Mouse (Mus musculus) lung, embryonic 15.5 days (tissue): ENCODE measurements around the gene Cpa4. TPM values are rescaled to one million over a fixed set of nuclear protein-coding genes. Genes with fewer than 3 reads are reported as not detected.

Experiments
- ATAC-seq: fragments of 200-750 bp; cut with Nextera tagmentation; 2 replicates; pipeline ENCODE4 v1.8.0; 2017; ENCODE audit warnings: moderate number of reproducible peaks, borderline replicate concordance; ENCODE audit not compliant: low FRiP score, low TSS enrichment; ENCODE audit errors: extremely low read depth
- H3K27ac ChIP-seq: fragments of 300-500 bp; sonication (generic); 2 replicates; pipeline ENCODE4 v1.5.1; 2015; ENCODE audit warnings: moderate library complexity, mild to moderate bottlenecking, inconsistent platforms
- H3K27me3 ChIP-seq: fragments of 300-500 bp; sonication (generic); 2 replicates; pipeline ENCODE4 v1.6.1; 2015; ENCODE audit warnings: inconsistent platforms
- H3K36me3 ChIP-seq: fragments of 300-500 bp; sonication (generic); 2 replicates; pipeline ENCODE4 v1.6.1; 2015; ENCODE audit warnings: inconsistent platforms
- H3K4me1 ChIP-seq: fragments of 300-500 bp; sonication (generic); 2 replicates; pipeline ENCODE4 v1.6.1; 2015; ENCODE audit warnings: inconsistent platforms
- H3K4me2 ChIP-seq: fragments of 300-500 bp; sonication (generic); 2 replicates; pipeline ENCODE4 v1.6.1; 2015; ENCODE audit warnings: inconsistent platforms, mild to moderate bottlenecking, moderate library complexity
- H3K4me3 ChIP-seq: fragments of 300-500 bp; sonication (generic); 2 replicates; pipeline ENCODE4 v1.5.1; 2015; ENCODE audit warnings: mild to moderate bottlenecking, inconsistent platforms
- H3K9ac ChIP-seq: fragments of 300-500 bp; sonication (generic); 2 replicates; pipeline ENCODE4 v1.6.1; 2015; ENCODE audit warnings: inconsistent platforms
- H3K9me3 ChIP-seq: fragments of 300-500 bp; sonication (generic); 2 replicates; pipeline ENCODE4 v1.6.1; 2016; ENCODE audit warnings: inconsistent platforms
- WGBS: fragments of 180-500 bp; shearing (Covaris S2); methylation state at CpG from one replicate; pipeline ENCODE4 v1.1.7; 2015; 5-methylcytosine and 5-hydroxymethylcytosine counted together
- polyA plus RNA-seq: library from polyadenylated mRNA; unstranded; fragments of >200 nt; fragmentation: Nextera tagmentation; extraction: Ambion mirVana; gene quantifications from 2 replicates; pipeline ENCODE4 v1.2.1, GENCODE M21; 2015

Gene Cpa4
- polyA plus RNA-seq: 0.13 and 0.15 TPM in 2 replicates

DNA sequence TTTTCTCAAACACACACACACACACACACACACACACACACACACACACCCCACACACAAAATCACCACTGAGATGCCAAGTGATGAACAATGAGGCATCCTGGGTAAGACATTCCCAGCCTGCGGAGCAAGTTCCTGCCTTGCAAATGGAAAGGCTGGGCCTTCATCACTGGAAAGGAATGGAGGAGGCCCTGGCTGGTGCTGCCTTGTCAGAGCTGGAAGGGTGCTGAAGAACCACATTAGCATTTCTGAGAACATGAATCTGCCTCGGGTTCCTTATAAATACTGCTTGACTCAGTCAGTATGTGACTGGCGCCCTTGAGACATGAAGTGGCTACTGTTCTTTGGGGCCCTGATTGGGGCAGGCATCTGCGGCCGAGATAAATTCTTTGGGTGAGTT is at the start of gene Cpa4:
Gene Cpa4 (plus strand): TSS at position 301 of the 400 bp plus-strand sequence.
- H3K4me3 ChIP-seq: no peak within 1 kb of the TSS
- peaks cover 6% of the 10 kb centered on the region for H3K4me1 ChIP-seq
- ATAC-seq: no peak
- H3K9ac ChIP-seq: no peak within 1 kb of the TSS
- H3K36me3 ChIP-seq: no peaks in the 10 kb centered on the region
- no peaks in the 10 kb centered on the region for H3K9me3 ChIP-seq
- H3K27me3 ChIP-seq: no peaks in the 10 kb centered on the region
- H3K27ac ChIP-seq: no peak within 1 kb of the TSS
- WGBS: 42% methylated on average over 5 of the region's 5 CpGs
- no peak within 1 kb of the TSS for H3K4me2 ChIP-seq

- no peak overlapping the region for H3K27ac ChIP-seq
- no peak overlapping the region for H3K4me2 ChIP-seq
- H3K9ac ChIP-seq: no peak overlapping the region
- H3K27me3 ChIP-seq: no peaks in the 10 kb centered on the region
- no peaks in the 10 kb centered on the region for H3K36me3 ChIP-seq
- no peak overlapping the region for H3K4me3 ChIP-seq
- WGBS: 63% methylated on average over 11 of the region's 11 CpGs
- ATAC-seq: no peak
- no peaks in the 10 kb centered on the region for H3K9me3 ChIP-seq
- no peaks in the 10 kb centered on the region for H3K4me1 ChIP-seq
Measured at GRCm38 (mm10) chr6:30520400-30520799, 47.8 kb upstream of the Cpa4 start.

DNA sequence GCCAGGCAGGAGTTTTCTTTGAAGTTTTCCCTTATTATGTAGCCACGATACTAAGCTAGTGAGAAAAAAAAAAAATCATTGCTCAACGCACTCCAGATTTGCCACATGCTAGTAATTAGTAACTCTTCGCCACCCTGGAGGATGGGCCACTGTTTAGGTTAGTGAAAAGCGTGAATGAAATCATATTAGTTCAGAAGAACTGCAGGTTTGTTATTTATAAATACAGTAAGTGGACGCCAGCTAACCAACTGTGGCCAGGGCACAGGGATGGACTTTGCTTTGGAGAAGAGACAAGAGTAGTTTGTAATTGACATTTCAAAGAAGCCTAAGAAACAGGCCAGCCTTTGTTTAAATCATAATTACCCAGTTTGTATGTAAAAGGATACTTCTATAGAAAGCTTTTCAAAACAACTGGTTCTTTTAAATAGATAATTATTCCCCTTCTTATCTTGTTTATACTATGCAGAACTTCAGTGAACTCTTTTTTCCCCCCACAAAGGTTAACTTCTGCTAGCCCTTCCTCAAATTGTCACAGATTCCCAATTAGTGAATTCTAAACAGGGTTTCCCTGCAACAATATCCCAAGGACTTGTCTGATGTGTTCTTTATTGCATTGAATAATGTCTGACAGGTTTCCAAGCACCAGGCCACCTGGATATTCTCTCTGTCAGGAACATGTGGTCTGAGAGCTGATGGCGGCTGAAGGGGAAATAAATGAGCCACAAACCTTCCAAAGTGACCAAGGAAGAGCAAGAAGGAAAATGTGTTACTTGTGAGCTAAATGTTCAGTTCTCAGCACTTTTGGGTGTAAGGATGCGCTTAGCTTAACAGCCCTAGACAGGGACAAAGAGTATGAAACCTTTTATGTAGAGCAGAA is 42.5 kb upstream of the Cpa4 start:
- Histone ChIP-seq H3K4me3 (no peak overlapping the region), H3K4me1 (peaks cover 22% of the 10 kb centered on the region), H3K9me3 (no peaks in the 10 kb centered on the region), H3K27me3 (no peaks in the 10 kb centered on the region), H3K27ac (peak overlapping the region; percentile 89), H3K4me2 (no peak overlapping the region), H3K36me3 (no peaks in the 10 kb centered on the region), H3K9ac (no peak overlapping the region)
- 50% methylated on average over 7 of the region's 7 CpGs for whole genome bisulfite sequencing
- no peak for ATAC-seq

GRCm38 (mm10) chr6:30526586-30527515 is 41.3 kb upstream of the Cpa4 start:
- WGBS: 19% methylated on average over 19 of the region's 19 CpGs
- Histone ChIP-seq H3K27ac (peak overlapping the region; percentile 89), H3K27me3 (no peaks in the 10 kb centered on the region), H3K4me3 (no peak overlapping the region), H3K9ac (peak overlapping the region; percentile 34; the same call in 1 of the 2 replicates), H3K4me1 (peaks cover 22% of the 10 kb centered on the region), H3K9me3 (no peaks in the 10 kb centered on the region), H3K4me2 (peak overlapping the region; percentile 30), H3K36me3 (no peaks in the 10 kb centered on the region)
- ATAC-seq: peak; percentile 21; the same call in 1 of the 2 replicates

GRCm38 (mm10) chr6:30528800-30529199 is 39.4 kb upstream of the Cpa4 start:
- WGBS: 17% methylated on average over 6 of the region's 6 CpGs

GRCm38 (mm10) chr6:30535340-30535739 is 32.8 kb upstream of the Cpa4 start:
- Histone ChIP-seq H3K9ac (no peak overlapping the region), H3K36me3 (no peaks in the 10 kb centered on the region), H3K4me1 (peaks cover 12% of the 10 kb centered on the region), H3K4me2 (no peak overlapping the region), H3K27me3 (no peaks in the 10 kb centered on the region), H3K4me3 (no peak overlapping the region), H3K9me3 (no peaks in the 10 kb centered on the region), H3K27ac (no peak overlapping the region)
- whole genome bisulfite sequencing: 52% methylated on average over 3 of the region's 3 CpGs
- no peak for ATAC-seq

More at GRCm38 (mm10) chr6:30528800-30529199, 39.4 kb upstream of the Cpa4 start:
- Histone ChIP-seq H3K36me3 (no peaks in the 10 kb centered on the region), H3K27me3 (no peaks in the 10 kb centered on the region), H3K9ac (no peak overlapping the region), H3K4me2 (no peak overlapping the region), H3K27ac (no peak overlapping the region), H3K4me1 (peaks cover 22% of the 10 kb centered on the region), H3K4me3 (no peak overlapping the region), H3K9me3 (no peaks in the 10 kb centered on the region)
- ATAC-seq: peak; percentile 65

DNA sequence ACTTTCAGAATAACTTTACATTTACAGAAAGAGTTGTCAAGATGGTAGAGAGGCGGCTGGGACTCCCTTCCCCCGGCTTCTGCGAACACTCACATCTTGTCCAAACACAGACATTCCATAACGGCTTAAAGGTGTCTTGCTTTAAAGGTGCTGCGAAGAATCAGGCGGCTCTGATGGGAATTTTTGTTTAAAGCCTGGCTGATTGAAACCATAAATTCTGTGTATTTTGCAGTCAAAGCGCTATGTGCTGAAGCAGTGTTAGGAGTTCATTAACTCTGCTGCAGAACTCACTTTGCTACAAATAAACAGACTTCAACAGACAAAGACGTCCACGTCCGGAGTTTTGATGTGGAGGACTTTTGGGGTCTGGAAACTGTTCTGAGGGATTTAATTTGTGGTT is 29.9 kb upstream of the Cpa4 start:
- H3K4me1 ChIP-seq: peaks cover 12% of the 10 kb centered on the region
- H3K4me2 ChIP-seq: no peak overlapping the region
- H3K27me3 ChIP-seq: no peaks in the 10 kb centered on the region
- no peak for ATAC-seq
- no peak overlapping the region for H3K9ac ChIP-seq
- no peaks in the 10 kb centered on the region for H3K36me3 ChIP-seq
- 19% methylated on average over 10 of the region's 10 CpGs for WGBS
- peak overlapping the region; percentile 7; the same call in 1 of the 2 replicates for H3K27ac ChIP-seq
- H3K4me3 ChIP-seq: no peak overlapping the region
- no peaks in the 10 kb centered on the region for H3K9me3 ChIP-seq

DNA sequence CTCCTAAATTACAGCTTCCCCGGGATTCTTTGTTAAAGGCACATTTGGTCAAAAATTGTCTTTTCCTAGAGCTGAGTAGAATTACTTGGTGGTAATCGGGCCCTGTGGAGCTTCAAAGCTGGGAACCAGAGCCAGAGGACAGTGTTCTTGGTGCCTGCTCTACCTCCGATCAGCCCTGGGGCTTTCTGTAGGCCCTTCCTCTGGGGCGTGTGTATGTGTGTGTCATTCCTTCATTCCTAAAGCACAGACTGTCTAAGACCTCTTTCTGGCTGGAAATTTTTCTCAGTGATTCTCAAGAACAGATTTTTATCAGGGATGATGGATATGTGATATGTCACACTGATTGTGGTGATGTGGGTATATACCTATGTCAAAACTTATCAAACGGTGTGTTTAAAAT is 29.4 kb upstream of the Cpa4 start:
- Histone ChIP-seq H3K9me3 (no peaks in the 10 kb centered on the region), H3K4me3 (no peak overlapping the region), H3K36me3 (no peaks in the 10 kb centered on the region), H3K27me3 (no peaks in the 10 kb centered on the region), H3K4me2 (no peak overlapping the region), H3K4me1 (peaks cover 15% of the 10 kb centered on the region), H3K9ac (no peak overlapping the region), H3K27ac (0 out of 2 replicates have a peak overlapping the region, but pooled peaks have one; percentile 7)
- no peak for ATAC-seq
- 48% methylated on average over 5 of the region's 5 CpGs for WGBS

DNA sequence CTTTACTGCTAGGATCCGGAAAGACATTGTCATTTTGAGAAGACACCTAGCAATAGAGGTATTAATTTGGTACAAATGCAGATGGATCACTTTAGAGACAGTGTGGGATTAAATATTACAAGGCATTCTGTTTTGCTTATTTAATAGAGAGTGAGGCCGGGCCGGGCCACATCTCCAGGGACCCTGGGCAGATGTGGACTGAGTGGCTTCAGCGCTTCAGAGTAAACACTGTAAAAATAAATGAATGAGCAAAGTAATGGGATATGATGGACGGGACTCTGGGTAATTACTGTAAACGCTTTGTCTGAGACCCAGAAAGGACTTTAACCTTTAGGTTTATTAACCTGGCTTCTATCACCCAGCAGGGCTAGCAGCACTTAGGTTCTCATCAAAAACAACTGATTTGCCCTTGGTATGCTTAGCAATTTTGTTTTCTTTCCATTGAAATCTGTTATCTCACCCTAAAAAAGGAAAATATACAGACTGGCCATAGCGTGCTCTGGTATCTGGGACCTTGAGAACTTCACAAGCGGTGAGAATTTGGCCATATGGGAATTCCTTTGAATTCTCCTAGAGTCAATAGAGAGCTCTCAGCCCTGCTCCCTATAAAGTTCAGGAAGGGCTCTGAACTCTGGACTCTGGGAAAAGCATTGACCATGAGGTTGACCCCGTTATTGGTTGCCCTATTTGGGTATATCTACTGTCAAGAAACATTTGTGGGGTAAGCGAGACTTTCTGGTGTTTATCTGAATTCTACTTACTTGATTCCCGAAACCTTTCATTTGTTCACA is 27.0 kb upstream of the Cpa4 start, which contains the start of gene Cpa2:
Gene Cpa2 (plus strand): TSS at position 574 of the 791 bp plus-strand sequence.
- Histone ChIP-seq H3K9ac (no peak within 1 kb of the TSS), H3K27me3 (no peaks in the 10 kb centered on the region), H3K36me3 (no peaks in the 10 kb centered on the region), H3K27ac (no peak within 1 kb of the TSS), H3K4me3 (no peak within 1 kb of the TSS), H3K9me3 (no peaks in the 10 kb centered on the region), H3K4me1 (peaks cover 18% of the 10 kb centered on the region), H3K4me2 (no peak within 1 kb of the TSS)
- 58% methylated on average over 11 of the region's 11 CpGs for WGBS
- ATAC-seq: no peak

DNA sequence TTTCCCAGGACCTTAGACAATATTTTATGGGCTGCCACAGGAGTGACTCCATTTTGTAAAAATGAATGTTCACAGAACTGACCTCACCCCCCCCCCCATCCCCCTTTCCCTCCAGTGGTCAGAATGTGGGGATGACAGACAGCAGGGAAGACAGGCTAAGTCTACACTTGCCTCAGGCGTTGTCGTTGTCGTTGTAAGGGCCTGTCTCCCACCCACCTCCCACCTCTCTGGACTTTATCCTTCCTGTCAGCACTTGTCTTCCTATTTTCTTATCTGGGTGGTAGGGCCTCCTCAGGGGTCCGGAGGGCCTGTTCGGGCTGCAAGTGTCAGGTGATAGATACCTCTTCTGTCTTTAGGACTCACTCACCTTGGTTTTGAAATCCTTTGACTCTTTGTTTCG is 25.9 kb upstream of the Cpa4 start:
- no peak for ATAC-seq
- 54% methylated on average over 6 of the region's 6 CpGs for WGBS
- Histone ChIP-seq H3K27ac (no peak overlapping the region), H3K27me3 (no peaks in the 10 kb centered on the region), H3K36me3 (no peaks in the 10 kb centered on the region), H3K9me3 (no peaks in the 10 kb centered on the region), H3K4me1 (peaks cover 26% of the 10 kb centered on the region), H3K4me3 (no peak overlapping the region), H3K9ac (no peak overlapping the region), H3K4me2 (no peak overlapping the region)

GRCm38 (mm10) chr6:30543077-30543476 is 25.1 kb upstream of the Cpa4 start:
- Histone ChIP-seq H3K27me3 (no peaks in the 10 kb centered on the region), H3K4me1 (peaks cover 27% of the 10 kb centered on the region)
- WGBS: 38% methylated on average over 12 of the region's 12 CpGs

More at GRCm38 (mm10) chr6:30543077-30543476, 25.1 kb upstream of the Cpa4 start:
- no peak overlapping the region for H3K27ac ChIP-seq
- ATAC-seq: no peak
- H3K9me3 ChIP-seq: no peaks in the 10 kb centered on the region
- no peaks in the 10 kb centered on the region for H3K36me3 ChIP-seq
- H3K4me3 ChIP-seq: no peak overlapping the region
- no peak overlapping the region for H3K9ac ChIP-seq
- no peak overlapping the region for H3K4me2 ChIP-seq
